Mouse (Mus musculus): ENCODE results near the gene Slco3a1.

Gene Slco3a1

DNA sequence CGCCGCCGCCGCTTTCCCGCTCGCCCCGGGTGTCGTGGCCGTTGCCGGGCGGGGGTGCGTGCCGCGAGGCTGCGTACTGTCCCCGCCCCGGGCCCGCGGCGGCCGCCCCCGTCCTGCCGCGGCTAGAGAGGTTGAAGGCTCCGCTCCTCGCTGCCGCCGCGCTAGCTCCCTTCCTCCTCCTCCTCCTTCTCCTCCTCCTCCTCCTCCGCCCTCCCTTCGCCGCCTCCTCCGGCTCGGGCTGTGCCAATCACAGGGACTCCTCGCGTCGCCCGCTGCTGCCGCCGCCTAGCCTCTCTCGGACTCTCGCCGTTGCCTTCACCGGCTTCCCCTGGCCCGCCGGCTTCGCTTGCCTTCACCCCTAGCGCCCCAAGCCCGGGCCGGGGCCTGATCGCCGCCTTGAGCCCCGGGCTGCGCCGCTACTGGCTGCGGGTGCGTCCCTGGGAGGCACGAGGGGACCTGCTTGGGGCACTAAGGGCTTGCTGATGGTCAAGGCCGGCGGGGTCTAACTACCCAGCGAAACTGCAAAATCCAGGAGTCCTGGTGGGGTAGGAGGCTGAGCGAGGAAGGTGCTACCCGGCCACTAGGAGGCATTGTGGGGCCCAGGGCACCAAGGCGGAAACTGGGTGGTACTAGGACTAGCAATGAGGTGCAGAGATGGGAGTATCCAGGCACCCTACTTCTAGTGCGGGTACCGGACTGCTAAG, at the start of gene Slco3a1:
TSS of gene Slco3a1 (minus strand) at position 173 of the 704 bp plus-strand sequence.
- peak; percentile 83 for DNase-seq

DNA sequence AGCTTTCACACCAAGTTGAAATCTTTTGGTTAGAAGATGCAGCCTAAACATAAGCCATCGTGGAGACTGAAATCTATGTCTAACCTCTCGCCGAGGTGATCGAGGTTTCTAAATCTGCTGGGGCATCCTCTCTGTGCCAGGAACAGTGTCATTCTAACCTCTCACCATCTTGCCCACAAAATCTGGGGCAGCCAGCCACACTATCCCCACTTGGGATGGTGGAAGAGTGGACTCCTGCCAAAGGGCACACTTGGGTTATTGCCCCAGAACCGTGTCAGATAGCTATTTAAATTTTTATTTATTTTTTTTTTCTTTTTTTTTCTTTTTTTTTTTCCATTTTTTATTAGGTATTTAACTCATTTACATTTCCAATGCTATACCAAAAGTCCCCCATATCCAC, 46.4 kb upstream of the Slco3a1 start:
- no peak for DNase-seq

DNA sequence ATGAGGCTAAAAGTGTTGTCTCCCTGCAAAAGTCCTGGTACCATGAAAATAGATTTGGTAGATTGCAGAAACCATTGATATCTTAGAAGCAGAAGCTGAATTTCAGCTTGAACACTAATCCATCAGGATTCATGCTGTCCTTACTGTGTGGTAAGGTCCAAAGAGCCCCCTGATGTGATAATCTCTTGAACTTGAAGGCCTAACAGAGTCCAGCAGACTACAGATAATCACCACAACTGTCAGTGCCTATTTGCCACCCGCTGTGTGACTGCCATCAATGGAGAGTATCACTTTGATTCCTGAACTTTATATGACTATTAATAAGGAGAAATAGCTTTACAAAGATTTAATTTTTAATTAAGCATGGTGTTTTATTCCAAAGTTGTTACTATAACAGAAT, 24.8 kb upstream of the Slco3a1 start:
- peak; percentile 51 for DNase-seq

- DNase-seq = no peak
These were observed 21.1 kb upstream of the Slco3a1 start for GRCm38 (mm10) chr7:74575678-74576077.

DNA sequence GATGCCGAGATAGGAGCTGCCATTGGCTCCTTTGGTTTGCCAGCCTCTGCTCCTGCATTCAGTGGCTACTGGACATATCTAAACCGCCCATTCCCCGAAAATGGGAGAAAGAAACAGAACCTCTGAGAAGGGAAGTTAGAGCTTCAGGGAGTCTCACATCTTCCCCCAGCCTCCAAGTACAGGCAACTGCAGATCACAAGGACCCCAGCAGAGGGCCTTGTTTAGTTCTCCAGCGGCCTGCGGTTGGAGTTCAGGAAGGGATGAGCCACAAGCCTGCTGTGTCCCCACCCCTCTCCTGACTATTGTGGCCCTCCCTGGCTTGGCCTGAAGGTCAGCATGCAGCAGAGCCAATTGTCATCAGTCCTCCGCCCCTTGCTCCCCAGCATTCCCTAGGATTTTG, 836 bp upstream of the Slco3a1 start:
- peak; percentile 76 for DNase-seq

- peak; percentile 69 for DNase-seq
These were observed 479 bp downstream of the Slco3a1 start for GRCm38 (mm10) chr7:74554041-74554561.

GRCm38 (mm10) chr7:74553111-74553650, 1.4 kb downstream of the Slco3a1 start:
- peak; percentile 43 for DNase-seq

DNA sequence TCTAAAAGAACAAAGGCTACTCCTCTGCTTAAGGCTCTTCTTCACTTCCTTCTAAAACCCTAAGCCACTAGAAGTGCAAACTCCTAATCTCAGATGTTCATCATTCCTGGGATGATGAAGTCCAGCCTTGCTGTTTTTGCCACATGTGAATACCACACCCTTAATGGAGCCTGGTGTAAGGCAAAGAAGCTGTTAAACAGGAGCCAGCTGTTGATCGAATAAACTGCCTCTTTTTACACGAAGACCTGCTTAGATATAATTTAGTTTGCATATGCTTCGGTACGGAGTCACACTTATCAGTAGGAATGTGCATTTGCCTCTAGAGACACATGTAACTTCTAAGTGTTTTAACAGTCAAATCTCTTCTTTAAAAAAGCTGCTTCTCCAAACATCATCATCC, 2.0 kb downstream of the Slco3a1 start:
- no peak for DNase-seq

DNA sequence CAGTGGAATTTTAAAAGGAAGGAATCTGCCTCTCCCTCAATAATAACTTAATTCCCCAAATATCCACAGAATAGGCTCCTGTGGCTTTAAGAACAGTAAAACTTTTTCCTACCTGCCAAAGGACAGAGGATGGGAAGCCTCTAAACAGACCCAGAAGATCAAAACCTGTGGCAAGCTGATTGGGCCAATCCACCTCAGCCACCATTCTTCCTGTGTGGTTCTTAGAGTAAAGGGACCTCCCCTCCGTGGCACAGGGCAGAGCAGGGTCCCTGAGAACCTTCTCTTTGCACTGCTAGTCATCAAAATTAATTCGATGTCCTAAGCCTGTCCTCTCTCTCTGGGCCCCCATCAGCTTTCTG, 2.6 kb downstream of the Slco3a1 start:
- no peak for DNase-seq

DNA sequence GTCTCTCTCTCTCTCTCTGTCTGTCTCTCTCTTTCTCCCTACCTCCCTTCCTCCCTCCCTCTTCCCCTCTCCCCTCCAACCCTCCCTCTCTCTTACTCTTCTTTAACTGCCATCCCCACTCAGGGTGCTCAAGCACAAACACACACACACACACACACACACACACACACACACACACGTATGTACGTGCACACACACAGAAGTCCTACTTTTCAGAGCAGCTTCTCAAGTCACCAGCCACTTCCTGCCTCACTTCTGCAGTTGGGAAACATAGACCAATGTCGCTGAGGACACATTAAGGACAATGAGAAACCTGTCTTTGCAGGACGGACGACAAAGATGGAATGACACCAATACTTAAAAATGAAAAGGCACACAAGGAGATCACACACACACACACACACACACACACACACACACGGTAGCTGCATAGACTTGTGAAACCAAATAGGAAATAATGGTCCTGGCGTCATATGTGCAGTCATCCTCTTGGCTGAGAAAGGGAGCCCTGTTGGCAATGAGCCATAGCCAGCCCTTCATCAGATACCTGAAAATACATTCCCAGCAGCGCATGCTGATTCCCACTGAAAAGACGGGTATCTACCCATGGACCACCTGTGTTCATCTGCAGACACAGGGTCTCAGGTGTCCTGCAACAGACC, 3.1 kb downstream of the Slco3a1 start:
- DNase-seq = no peak

DNA sequence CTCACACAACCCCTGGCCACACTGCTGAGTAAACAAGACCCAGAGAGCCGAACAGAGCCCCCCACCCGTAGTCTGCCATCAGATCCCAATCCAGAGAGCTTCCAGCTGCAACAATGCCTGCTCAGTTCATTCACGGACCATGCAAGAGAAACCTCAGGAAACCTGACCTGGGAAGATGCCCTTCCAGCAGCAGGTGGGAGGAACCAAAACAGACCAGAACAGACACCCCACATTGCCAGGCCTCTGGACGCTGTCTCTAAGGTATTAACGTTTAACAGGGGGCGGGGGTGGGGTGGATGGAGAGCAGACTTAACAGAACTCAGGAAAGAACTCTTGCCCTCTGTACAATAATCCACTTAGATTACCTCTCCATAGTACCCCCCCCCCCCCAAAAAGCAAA, 4.9 kb downstream of the Slco3a1 start:
- DNase-seq = no peak

- no peak for DNase-seq
These were observed 5.5 kb downstream of the Slco3a1 start for GRCm38 (mm10) chr7:74549013-74549582.

DNA sequence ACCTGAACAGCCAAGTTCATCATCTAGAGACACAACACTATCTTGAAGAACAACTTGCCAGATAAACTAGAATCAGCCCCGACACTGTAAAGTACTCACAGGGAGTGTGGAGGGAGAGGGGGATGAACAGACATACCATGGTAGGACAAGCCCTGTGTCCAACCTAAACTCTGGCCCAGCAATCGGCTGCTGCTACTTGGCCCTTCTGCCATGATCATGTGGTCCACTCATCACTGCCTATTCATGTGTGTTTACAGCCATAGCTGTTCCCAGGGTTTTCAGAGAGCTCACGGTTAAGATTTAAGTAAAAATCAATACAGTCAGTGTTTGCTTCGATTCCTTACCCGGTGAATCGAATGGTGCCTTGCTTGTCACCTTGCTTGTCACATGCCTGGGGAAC, 7.9 kb downstream of the Slco3a1 start:
- DNase-seq = no peak

GRCm38 (mm10) chr7:74545498-74545990, 9.0 kb downstream of the Slco3a1 start:
- DNase-seq = no peak

- no peak for DNase-seq
These were observed 10.3 kb downstream of the Slco3a1 start for GRCm38 (mm10) chr7:74544306-74544705.

DNA sequence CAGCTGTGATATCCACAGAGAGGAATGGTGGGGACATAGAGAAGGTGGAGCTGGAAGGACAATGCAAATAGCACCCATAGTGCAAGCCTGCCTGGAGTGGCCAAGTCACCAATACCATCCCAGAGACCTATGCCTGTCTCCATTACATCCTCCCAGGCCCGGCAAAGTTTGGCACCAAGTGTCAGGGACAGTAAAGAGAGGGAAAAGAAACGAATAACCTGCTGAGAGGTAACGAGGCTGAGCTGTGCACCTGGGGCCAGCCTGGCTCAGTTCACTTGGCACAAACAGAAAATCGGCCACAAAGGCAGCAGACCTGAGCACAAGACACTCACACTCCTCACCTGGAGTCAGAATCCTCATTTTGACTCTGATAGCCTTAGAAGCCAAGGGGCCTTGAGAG, 12.6 kb downstream of the Slco3a1 start:
- DNase-seq = no peak

DNA sequence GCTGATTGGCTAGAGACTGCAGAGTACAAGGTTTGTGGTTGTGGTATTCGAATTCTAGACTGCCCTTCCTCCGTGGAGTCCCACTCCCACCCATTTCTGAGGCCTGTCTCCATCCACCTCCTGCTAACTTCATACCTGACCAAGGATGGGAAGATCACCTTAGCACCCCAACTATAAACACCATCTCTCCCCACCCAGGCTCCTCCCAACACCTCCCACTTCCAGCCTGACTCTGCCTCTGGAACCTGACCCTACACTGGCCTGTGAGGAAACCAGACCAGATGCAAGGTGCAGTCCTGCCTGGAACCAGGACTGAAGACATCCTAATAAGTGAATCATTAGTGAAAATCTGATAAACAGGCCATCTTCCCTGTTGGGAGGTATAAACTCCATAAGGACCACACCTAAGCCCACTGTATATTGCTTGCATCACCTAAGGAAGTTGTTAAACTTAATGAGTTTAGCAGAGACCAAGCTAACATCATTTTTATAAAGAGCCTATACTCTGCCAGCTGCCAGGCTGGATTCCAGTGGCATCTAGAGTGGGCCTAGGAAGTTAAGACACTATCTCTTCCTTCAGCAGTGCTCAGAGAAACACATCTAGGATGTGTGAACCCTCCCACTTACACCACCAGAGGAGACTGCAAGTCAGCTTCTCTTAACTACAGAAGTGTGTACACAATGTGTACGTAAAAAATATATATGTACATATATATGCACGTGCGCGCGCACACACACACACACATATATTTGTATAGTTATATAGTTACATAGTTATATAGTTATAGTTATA, 13.5 kb downstream of the Slco3a1 start:
- no peak for DNase-seq

DNA sequence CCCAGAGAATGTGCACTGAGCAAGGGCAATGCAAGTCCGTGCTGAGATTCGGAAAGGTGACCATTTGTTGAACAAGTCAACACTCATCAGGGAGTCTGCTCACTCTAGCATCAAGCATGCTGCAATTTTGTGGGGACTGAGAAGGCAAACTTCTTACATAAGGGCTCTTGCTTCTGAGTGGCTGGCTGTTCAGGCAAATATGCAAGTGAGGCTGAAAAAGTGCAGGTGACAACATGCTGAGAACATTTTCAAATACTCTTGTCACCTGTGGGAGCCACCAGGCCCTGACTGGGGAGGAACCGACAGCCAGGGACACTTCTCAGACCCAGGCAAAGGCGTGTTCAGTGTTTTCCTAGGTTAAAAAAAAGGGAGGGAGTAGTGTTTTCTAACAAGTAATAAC, 18.4 kb downstream of the Slco3a1 start:
- DNase-seq = no peak

DNA sequence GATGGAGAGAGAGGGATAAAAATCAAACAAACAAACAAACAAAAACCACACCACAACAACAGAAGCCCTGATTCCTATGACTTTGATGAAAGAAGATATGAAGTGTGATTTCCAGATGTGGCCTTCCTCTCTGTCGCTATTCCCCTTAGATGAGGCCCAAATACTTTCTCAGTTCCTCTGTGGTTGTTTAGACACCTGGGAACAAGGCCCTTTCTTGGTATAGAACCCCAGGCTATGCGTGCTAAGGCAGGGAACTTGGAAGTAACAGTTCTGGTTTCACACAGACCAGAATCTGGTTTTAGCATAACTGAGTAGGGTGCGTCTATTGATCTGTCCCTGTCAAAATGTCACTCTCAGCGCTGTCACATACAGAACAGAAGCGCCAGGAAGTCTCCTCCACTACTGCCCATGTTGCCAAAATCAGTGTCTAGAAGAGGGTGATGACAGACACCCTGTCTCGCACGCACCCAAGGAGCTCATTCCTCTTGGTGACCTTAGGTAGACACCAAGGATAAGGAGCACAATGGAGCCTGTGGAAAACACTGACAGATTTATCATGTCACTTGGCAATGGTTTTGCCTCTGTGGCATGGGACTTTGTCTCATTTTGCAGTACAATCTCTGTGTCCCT, 23.0 kb downstream of the Slco3a1 start:
- no peak for DNase-seq

- DNase-seq = no peak
These were observed 24.7 kb downstream of the Slco3a1 start for GRCm38 (mm10) chr7:74529877-74530276.

DNA sequence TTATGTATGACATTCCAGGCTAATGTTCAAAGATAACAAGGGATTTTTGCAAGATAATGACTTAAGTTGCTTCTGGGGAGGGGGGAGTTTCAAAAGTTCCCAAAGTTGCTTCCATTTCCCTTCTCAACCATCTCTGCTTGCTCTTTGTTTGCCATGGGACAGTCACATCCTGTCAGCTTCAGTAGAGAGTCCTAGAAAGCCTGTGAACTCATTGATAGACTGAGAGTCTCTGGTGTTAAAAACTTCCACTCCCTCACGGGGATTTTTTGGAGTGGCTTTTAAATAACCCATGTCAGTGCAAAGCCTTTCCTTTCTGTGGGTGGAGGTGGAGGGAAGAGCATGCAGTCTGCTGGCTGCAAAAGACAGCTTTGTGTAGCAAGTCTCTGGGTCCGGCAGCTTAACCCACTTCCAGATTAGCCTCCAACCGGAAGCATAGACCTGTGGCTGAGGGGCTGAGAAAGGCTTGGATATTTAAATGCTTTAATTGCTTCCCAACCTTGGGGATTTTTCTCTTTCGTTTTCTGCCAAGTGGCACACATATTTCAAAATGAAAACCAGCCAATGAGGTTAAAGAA, 25.3 kb downstream of the Slco3a1 start:
- DNase-seq = no peak

GRCm38 (mm10) chr7:74528182-74528581, 26.4 kb downstream of the Slco3a1 start:
- no peak for DNase-seq

Data from retina, postnatal 1 day (tissue).